Mouse (Mus musculus) lung, postnatal 0 days (tissue): ENCODE results near the gene Tpx2.

Source experiments
- CTCF ChIP-seq: IDR thresholded peaks from 2 replicates; pipeline ENCODE4 v1.5.1; 2016; ENCODE audit warnings: antibody characterized with exemption, mild to moderate bottlenecking
- EP300 ChIP-seq: IDR thresholded peaks from 2 replicates; pipeline ENCODE4 v1.6.1; 2016; ENCODE audit warnings: antibody characterized with exemption, mild to moderate bottlenecking, control low read depth

DNA sequence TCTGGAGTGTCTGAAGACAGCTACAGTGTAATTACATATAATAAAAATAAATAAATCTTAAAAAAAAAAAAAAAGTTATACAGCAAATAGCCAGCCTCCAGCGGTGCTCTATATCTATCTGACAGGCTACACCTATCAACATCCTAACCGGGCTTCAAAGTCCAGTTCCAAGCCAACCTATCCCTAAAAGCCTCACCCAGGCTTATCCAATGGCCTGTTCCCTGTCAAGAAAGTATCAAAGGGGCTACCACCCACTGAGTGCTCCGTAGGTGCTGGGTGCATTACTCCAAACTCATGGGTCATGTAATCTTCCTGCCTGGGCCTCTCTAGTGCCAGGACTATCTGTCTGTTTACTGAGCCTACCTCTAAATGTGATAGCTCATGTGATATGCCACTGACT is 39.6 kb upstream of the Tpx2 start:
- TF ChIP-seq CTCF (no peak), EP300 (no peak)
